Mouse (Mus musculus): ENCODE measurements around the gene Ppp1r12a.

Ppp1r12a gene

DNA sequence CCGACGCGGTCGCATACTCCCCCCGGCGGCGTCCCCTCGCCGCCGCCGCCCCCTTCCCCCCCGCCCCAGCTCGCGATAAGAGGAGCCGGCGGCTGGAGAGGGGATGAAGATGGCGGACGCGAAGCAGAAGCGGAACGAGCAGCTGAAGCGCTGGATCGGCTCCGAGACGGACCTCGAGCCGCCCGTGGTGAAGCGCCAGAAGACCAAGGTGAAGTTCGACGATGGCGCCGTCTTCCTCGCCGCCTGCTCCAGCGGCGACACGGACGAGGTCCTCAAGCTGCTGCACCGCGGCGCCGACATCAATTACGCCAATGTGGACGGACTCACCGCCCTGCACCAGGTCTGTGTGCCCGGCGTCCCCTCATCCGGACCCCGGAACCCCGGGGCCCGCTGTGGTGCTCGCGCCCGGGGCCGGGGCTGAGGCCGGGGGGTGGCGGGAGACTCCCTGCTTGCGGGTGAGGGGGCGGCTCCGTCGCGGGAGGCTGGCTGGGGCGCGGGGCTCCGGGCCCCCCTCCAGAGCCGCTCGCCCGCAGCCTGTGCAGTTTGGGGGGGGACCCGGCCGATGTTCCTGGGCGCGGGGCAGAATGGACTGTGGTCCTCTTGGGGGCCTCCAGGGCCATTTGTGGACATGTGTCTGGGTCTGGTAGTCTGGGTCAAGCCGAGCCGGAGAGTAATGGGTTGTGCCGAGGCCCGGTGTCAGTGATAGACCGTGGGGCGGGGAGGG, 466 bp downstream of the Ppp1r12a start:
- DNase-seq: peak in 1 of 2 experiments; percentile 81

GRCm38 (mm10) chr10:108163021-108163410, 1.0 kb downstream of the Ppp1r12a start:
- DNase-seq: peak; percentile 17 to 39

DNA sequence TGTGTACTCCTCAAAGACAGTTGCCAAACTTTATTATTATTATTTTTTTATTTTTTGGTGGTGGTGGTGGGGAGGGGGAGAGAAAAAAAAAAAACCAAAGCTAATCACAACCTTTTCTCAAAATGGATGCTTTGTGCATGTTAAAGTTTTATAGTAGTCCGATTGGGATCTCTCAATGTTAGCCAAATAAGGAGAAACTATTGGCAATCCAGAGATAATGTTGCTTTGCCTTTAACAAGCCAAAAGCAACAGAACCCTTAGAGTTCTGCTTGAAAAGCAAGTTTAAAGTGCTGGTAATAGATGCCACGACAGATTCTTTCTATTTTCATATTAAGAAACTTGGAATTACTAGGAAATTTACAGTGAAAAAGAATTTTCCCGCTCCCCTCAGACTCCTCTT, 1.5 kb downstream of the Ppp1r12a start:
- DNase-seq: no peak

DNA sequence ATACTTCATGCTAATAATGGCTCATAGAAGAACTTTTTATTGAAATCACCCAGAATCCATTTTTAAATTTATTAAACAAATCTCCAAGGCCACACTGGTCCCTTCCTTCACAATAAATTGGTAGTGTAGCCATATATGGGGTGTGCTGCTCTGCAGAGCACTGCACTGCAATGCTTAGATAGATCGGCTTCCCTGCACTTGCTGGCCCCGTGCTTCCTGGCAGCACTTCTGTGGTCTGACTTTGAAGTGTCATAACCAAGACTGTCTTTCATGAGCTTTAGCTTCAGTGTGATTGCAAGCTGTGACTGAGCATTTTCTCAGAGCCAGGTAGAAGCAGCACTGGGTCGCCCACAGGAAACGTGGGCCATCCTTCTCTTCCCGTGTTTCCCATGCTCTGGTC, 5.8 kb downstream of the Ppp1r12a start:
- no peak for DNase-seq

- no peak for DNase-seq
Measured at GRCm38 (mm10) chr10:108170818-108171217, 8.8 kb downstream of the Ppp1r12a start.

DNA sequence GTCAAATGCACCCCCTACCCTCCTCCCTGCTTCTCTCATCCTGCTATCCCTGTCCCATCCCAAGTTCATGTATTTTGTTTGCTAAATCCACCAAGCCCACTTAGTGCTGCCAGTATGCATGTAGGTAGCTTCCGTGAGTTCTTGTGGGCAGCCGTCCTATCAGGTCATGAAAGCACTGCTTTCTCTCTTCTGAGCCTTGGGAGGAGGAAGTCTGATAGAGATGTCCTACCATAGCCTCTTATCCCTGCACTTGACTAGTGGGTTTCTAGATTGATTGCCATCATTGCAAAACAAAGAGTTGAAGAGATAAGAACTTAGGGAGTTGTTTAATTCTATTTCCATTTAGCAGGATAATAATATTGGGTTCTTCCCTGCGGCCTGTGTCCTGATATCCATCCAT, 9.6 kb downstream of the Ppp1r12a start:
- no peak for DNase-seq

GRCm38 (mm10) chr10:108172817-108173563, 11.0 kb downstream of the Ppp1r12a start:
- DNase-seq: no peak

DNA sequence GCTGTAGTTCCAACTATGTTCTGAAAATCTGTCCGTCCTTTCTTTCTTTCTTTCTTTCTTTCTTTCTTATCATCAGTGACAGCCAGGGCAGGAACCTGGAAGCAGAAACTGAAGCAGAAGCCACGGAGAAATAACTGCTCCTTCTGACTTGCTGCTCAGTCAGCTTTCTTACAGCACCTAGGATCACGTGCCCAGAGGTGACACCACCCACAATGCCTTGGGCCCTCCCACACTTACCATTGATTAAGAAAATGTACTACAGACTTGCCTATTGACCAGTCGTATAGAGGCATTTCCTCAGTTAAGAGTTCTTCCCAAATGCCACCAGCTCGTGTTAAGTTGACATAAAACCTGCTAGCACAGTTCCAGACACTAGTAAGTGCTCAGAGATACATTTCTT, 12.1 kb downstream of the Ppp1r12a start:
- no peak for DNase-seq

DNA sequence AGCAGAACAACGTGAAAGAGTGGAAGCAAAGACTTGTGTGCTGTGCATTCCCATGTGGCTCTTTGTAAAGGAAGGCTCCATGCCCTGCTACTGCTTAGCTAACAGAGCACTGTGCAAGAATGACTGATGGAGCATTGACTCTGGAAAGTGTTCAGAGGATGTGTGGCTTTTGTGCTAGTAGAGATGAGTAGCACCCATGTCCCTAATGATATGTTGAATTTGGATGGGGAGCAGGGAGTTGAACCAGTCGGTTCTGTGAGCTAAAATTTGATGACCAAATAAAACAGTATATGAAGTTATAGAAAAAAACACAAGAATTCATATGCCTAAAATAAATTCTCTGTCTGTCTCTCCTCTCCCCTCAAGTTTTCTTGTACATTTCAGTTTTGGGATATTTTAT, 13.9 kb downstream of the Ppp1r12a start:
- no peak for DNase-seq

DNA sequence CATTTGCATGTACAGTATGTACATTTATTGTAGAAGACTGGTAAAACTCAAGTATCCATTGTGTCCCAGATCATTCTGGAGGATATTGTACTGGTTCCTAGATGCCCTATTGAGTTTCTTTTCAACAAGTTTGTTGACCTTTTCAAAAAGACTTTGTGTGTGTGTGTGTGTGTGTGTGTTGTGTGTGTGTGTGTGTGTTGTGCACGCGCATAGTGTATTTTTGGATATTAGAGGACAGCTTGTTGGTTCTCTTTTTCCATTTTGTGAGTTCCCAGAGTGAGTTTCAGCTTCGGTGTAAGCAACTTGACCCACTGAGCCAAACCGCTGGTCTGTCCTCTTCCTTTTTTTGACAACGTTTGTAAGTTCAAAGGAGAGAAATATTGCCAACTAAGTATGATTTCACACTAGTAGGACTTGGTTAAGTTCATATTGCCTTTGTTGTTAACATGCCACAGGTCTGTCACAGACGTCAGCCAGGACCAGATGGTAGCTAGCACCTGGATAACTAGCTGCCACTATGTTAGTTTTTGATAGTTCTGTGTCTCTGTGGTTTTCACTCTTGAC, 16.4 kb downstream of the Ppp1r12a start:
- DNase-seq: no peak

GRCm38 (mm10) chr10:108179404-108179803, 17.4 kb downstream of the Ppp1r12a start:
- no peak for DNase-seq

GRCm38 (mm10) chr10:108180313-108180712, 18.3 kb downstream of the Ppp1r12a start:
- no peak for DNase-seq

DNA sequence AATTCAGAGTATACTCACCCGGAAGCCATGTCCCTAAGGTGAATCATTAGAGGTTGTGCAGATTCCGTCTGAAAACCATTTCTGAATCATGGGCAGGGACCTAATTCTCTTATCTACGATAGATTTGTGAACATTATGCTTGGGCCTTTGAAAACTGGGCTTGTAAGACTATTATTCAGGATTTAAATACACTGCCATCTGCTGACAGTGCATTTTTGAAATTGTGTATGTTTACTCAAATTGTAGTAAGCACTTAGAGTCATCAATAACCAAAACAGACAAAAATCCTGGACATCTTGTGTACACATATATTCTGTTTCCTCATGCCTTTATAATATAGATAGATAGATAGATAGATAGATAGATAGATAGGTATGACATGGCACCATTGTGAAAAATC, 19.9 kb downstream of the Ppp1r12a start:
- DNase-seq: no peak

- no peak for DNase-seq
Measured at GRCm38 (mm10) chr10:108182386-108182785, 20.4 kb downstream of the Ppp1r12a start.

GRCm38 (mm10) chr10:108184763-108185162, 22.8 kb downstream of the Ppp1r12a start:
- no peak for DNase-seq

GRCm38 (mm10) chr10:108185265-108185664, 23.3 kb downstream of the Ppp1r12a start:
- no peak for DNase-seq

- DNase-seq: no peak
Measured at GRCm38 (mm10) chr10:108189303-108189702, 27.3 kb downstream of the Ppp1r12a start.

DNA sequence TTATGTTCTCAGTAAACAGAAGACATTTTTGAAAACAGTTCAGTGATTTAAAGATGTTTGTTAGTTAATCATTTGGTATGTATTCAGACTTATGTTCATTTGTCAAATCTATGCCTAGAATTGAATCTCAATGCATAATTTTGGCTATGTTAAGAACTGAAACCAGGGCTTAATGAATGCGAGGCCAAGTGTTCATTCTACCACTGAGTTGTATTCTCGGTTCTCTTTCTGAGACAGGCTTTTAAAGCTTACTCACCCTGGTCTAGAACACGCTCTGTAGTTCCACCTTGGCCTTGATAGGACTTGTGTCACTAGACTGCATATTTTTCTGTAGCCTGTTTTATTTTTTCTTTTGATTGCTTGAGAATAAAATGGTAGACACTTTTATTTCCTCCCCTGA, 28.0 kb downstream of the Ppp1r12a start:
- DNase-seq: no peak

DNA sequence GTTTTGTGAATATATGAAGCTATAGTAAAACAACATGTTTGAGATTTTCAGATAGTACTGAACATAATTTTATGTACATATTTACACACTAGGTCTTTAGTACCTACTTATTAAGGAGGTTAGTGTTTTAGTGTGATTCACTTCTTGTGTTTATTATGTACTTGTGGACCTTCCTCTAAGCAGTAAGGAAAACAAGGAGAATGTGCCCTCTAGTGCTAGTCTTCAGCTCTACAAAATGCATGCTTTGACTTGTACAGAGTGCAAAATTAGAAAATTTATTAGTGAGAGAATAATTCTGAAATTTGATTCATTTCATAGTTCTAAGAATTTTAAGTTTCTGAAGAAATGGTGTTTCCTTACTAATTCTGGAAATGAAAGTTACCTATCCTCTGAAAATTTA, 28.6 kb downstream of the Ppp1r12a start:
- no peak for DNase-seq

GRCm38 (mm10) chr10:108191381-108191787, 29.4 kb downstream of the Ppp1r12a start:
- DNase-seq: no peak

DNA sequence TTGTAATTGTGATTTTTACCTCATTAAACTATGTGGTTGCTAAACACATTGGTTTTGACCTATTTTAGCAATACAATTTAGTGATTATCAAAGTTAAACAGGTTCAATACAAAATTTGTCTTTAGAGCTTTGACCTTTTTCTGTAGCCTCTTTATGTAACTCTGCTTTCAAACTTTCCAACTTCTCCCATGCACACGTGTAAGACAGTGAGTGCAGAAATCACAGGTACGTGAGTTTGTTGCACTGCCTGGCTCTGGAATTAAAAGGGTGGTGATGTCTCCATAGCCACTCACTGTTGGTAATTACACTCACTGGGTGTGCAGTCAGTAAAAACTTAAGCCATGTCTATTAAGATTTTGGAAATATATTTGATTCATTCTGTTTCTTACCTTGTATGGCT, 30.3 kb downstream of the Ppp1r12a start:
- no peak for DNase-seq

DNA sequence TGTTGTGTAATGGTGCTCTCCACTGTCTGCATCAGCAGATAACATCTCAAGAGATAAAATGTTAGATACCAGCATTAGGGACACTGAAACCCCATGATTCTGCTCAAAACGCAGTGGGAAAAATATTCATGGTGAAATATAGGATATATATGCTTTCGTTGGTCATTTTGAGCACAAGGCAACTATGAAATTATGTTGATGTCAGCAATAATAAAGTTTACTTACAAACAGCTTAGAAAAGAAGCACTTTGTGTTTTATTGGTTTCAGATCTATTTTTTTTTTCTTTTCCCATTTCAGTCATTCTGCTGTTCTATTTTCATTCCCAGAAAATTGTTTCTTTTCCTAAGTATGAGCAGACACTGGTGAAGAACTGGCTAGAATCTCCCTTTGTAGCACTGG, 34.1 kb downstream of the Ppp1r12a start:
- no peak for DNase-seq

DNA sequence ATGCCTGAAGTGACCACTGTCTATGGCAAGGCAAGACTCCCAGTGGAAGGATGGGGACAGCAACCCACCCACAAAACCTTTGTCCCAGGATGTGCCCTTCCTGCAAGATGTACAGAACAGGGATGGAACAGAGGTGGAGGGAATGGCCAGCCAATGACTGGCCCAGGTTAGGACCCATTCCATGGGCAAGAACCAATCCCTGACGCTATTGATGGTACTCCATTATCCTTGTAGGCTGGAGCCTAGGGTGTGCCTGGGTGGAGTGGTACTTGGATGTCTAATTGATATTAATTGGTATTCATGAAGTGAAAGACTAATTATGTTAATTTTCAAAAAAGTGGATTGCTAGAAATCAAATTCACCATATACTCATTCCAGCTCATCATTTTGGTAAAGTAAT, 35.5 kb downstream of the Ppp1r12a start:
- no peak for DNase-seq

GRCm38 (mm10) chr10:108198945-108199344, 37.0 kb downstream of the Ppp1r12a start:
- DNase-seq: no peak

Data from cerebellum, postnatal 14 days (tissue).